Mouse (Mus musculus): ENCODE data around the gene Gm40193. TPM values are rescaled to one million over a fixed set of nuclear protein-coding genes. Genes with fewer than 3 reads are reported as not detected.

The Gm40193 gene
- polyA plus RNA-seq, 1 experiment from 2014 or later = not detected

DNA sequence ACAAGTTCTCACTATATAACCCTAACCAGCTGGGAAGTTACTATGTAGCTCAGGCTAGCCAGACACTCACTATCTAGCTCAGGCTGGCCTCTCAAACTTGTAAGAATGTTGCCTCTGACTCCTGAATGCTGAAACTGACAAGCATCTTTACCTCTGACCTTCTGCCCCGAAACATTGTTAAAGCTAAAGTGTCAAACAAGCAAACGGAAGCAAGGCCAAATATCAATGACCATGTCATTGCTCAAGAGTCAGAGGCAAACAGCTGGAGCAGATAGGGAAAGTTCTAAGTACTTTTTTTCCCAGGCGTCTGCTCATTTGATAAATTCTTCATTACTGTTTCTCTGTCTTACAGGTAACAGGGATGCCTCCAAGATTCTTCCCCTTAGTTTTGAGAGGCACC is 30.7 kb downstream of the Gm40193 start:
- H3K27ac ChIP-seq = no peak overlapping the region
- 0 out of 2 replicates have a peak, but pooled peaks cover 10% of the 10 kb centered on the region for H3K27me3 ChIP-seq
- no peak overlapping the region for H3K9ac ChIP-seq
- no peaks in the 10 kb centered on the region for H3K36me3 ChIP-seq
- no peaks in the 10 kb centered on the region for H3K9me3 ChIP-seq (replicated peaks)
- H3K4me3 ChIP-seq = no peak overlapping the region
- no peak overlapping the region for H3K4me2 ChIP-seq
- WGBS = 62% methylated on average over 3 of the region's 3 CpGs
- no peak for ATAC-seq (replicated peaks; ENCODE audit: insufficient number of reproducible peaks, insufficient read depth, low FRiP score, low read depth)
- H3K4me1 ChIP-seq (replicated peaks) = no peaks in the 10 kb centered on the region

DNA sequence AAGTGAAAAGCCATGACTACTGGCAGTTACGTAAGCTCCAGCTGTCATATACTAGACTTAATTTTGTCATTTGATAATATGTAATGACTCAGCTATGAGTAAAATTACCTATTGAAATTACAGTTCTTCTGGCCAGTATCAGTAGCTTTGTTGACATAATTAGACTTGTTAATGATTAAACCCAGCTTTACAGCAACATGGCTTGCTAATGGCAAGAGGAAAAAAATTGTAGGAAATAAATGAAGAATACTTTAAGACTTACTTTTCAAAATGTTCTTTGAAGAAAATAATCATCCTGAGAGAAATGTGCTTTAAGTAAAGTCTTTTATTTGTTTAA is 32.3 kb downstream of the Gm40193 start:
- no peaks in the 10 kb centered on the region for H3K9me3 ChIP-seq (replicated peaks)
- no peak overlapping the region for H3K4me3 ChIP-seq
- no peak overlapping the region for H3K27ac ChIP-seq
- no peaks in the 10 kb centered on the region for H3K36me3 ChIP-seq
- no peak overlapping the region for H3K4me2 ChIP-seq
- 0 out of 2 replicates have a peak, but pooled peaks cover 9% of the 10 kb centered on the region for H3K27me3 ChIP-seq
- H3K4me1 ChIP-seq (replicated peaks) = no peaks in the 10 kb centered on the region
- no peak overlapping the region for H3K9ac ChIP-seq
- 81% methylated on average over 1 of the region's 1 CpGs for WGBS
- ATAC-seq (replicated peaks; ENCODE audit: insufficient number of reproducible peaks, insufficient read depth, low FRiP score, low read depth) = no peak

DNA sequence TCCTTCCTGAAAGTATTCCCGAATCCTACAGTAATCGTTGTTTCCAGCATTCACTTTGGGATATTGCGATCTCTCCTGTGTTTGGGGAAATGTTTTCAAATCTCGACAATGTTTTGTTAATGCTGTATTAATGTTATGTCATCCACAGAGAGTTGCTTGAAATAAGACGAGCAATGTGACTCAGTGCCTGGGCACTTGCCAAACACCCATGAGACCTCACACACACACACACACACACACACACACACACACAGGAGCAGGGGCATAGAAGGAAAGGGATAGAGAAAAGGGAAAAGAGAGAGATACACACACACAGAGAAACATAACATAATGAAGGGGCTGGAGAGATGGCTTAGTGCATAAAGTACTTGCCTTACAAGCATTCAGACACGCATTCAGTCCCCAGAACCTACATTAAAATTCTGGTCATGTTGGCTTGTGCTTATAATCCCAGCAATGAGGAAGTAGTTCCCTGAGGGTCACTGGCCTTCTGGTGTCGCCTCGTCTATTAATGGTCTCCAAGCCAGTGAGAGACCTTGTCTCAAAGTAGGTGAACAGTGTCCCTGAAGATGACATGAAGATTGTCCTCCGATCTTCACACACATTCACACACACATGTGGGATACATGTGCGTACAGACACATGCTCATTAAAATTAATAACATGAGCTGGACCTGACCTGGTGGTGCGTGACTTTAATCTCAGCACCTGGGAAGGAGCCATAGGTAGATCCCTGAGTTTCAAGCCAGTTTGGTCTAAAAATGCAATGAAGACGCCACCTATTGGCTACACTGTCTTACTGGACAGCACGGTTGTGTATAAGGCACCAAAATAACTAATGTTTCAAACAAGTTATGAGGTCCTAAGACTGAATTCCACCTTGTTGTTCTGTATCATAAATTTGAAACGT is 32.9 kb downstream of the Gm40193 start:
- H3K36me3 ChIP-seq = no peaks in the 10 kb centered on the region
- H3K27ac ChIP-seq = no peak overlapping the region
- no peak overlapping the region for H3K4me2 ChIP-seq
- WGBS = 66% methylated on average over 14 of the region's 14 CpGs
- H3K27me3 ChIP-seq = 0 out of 2 replicates have a peak, but pooled peaks cover 5% of the 10 kb centered on the region
- no peak for ATAC-seq (replicated peaks; ENCODE audit: insufficient number of reproducible peaks, insufficient read depth, low FRiP score, low read depth)
- no peaks in the 10 kb centered on the region for H3K9me3 ChIP-seq (replicated peaks)
- no peak overlapping the region for H3K9ac ChIP-seq
- no peaks in the 10 kb centered on the region for H3K4me1 ChIP-seq (replicated peaks)
- no peak overlapping the region for H3K4me3 ChIP-seq

DNA sequence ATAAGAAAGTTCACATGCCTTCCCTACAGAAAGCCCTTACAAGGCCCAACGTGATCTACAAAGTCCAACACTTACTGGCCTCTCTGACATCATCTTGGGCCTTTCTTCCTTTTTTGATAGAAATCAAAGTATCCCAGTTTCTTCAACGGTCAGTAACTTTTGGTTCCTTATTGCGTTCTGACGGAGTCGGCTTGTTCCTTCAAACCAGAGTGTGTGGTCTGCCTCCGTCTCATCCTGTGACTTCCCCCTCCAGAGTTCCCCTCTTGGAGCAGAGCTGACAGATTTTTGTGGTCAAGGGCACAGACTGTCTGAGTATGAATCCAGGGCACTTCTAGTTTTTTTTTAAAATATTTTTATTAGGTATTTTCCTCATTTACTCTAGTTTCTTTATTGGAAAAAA is 43.1 kb downstream of the Gm40193 start:
- no peak for ATAC-seq (replicated peaks; ENCODE audit: insufficient number of reproducible peaks, insufficient read depth, low FRiP score, low read depth)
- Histone ChIP-seq H3K27ac (no peak overlapping the region), H3K4me1 (replicated peaks) (no peaks in the 10 kb centered on the region), H3K27me3 (no peaks in the 10 kb centered on the region), H3K4me2 (no peak overlapping the region), H3K9ac (no peak overlapping the region), H3K9me3 (replicated peaks) (no peaks in the 10 kb centered on the region), H3K36me3 (no peaks in the 10 kb centered on the region), H3K4me3 (no peak overlapping the region)
- WGBS = 70% methylated on average over 6 of the region's 6 CpGs

DNA sequence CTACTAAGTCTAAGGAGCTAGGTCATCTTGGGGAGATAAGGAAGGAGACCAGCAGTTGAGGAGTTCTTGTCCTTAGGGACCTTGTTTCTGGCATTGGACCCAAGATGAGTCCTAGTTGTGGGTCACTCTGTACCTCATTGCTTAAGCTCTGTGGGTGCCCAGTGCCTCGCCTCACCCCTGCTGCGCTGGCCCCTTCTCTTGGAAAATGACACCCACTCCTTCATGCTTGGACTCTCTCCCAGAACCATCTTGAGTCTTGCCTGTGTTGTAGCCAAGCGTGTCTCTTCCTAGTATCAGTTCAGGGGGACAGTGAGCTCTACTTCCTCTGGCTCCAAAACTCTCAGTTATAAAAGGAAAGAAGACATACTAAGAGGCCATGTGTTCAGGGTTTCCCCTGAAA is 43.6 kb downstream of the Gm40193 start:
- Histone ChIP-seq H3K9me3 (replicated peaks) (no peaks in the 10 kb centered on the region), H3K4me1 (replicated peaks) (no peaks in the 10 kb centered on the region), H3K36me3 (no peaks in the 10 kb centered on the region), H3K4me2 (no peak overlapping the region), H3K27me3 (no peaks in the 10 kb centered on the region), H3K4me3 (no peak overlapping the region), H3K27ac (no peak overlapping the region), H3K9ac (no peak overlapping the region)
- 68% methylated on average over 3 of the region's 3 CpGs for WGBS
- no peak for ATAC-seq (replicated peaks; ENCODE audit: insufficient number of reproducible peaks, insufficient read depth, low FRiP score, low read depth)

DNA sequence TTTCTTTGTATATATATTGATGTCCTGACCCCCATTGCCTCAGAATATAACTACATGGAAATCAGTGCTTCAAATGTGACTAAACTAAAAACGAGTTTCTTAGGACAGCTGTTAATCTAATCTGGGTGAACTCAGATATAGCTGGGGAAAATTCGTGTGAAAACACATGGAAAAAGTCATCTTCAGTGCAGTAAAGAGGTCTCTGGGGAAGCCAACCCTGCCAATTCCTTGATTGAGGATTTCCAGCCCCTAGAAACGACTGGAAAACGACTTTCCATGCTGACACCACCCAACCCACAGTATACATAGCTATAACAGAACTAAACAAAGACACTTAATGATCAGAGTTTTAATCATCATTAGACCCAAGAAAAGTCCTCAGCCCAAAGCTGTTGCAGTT is 44.9 kb downstream of the Gm40193 start:
- no peaks in the 10 kb centered on the region for H3K27me3 ChIP-seq
- no peaks in the 10 kb centered on the region for H3K4me1 ChIP-seq (replicated peaks)
- H3K9ac ChIP-seq = no peak overlapping the region
- H3K4me3 ChIP-seq = no peak overlapping the region
- no peak overlapping the region for H3K4me2 ChIP-seq
- no peaks in the 10 kb centered on the region for H3K9me3 ChIP-seq (replicated peaks)
- H3K36me3 ChIP-seq = no peaks in the 10 kb centered on the region
- no peak overlapping the region for H3K27ac ChIP-seq
- ATAC-seq (replicated peaks; ENCODE audit: insufficient number of reproducible peaks, insufficient read depth, low FRiP score, low read depth) = no peak
- 28% methylated on average over 4 of the region's 4 CpGs for WGBS

- no peak for ATAC-seq (replicated peaks; ENCODE audit: insufficient number of reproducible peaks, insufficient read depth, low FRiP score, low read depth)
- no peaks in the 10 kb centered on the region for H3K9me3 ChIP-seq (replicated peaks)
- H3K27me3 ChIP-seq = no peaks in the 10 kb centered on the region
- H3K4me3 ChIP-seq = no peak overlapping the region
- WGBS = 51% methylated on average over 2 of the region's 2 CpGs
- H3K36me3 ChIP-seq = no peaks in the 10 kb centered on the region
- no peak overlapping the region for H3K4me2 ChIP-seq
- H3K4me1 ChIP-seq (replicated peaks) = no peaks in the 10 kb centered on the region
- no peak overlapping the region for H3K9ac ChIP-seq
- H3K27ac ChIP-seq = no peak overlapping the region
Observed at GRCm38 (mm10) chr11:70485498-70485897, 47.2 kb downstream of the Gm40193 start.

Other genes starting within 250 kb of the Gm40193 start
- 0.45 and 2.8 TPM in 2 replicates for gene Alox12e, start 210.3 kb downstream of the Gm40193 start, polyA plus RNA-seq (2015; fragmentation: Nextera tagmentation; extraction: Ambion mirVana)
- gene Alox15, start 180.9 kb downstream of the Gm40193 start, polyA plus RNA-seq (2015; fragmentation: Nextera tagmentation; extraction: Ambion mirVana) = 0.23 and 0.58 TPM in 2 replicates
- gene Pelp1, start 122.9 kb downstream of the Gm40193 start, polyA plus RNA-seq (2015; fragmentation: Nextera tagmentation; extraction: Ambion mirVana) = 17.6 and 24.3 TPM in 2 replicates
- gene Arrb2, start 100.3 kb downstream of the Gm40193 start, polyA plus RNA-seq (2015; fragmentation: Nextera tagmentation; extraction: Ambion mirVana) = 11.4 and 14.7 TPM in 2 replicates
- gene Med11, start 81.0 kb downstream of the Gm40193 start, polyA plus RNA-seq (2015; fragmentation: Nextera tagmentation; extraction: Ambion mirVana) = 19.5 and 24.2 TPM in 2 replicates
- 1.5 and 1.8 TPM in 2 replicates for gene Zmynd15, start 73.5 kb downstream of the Gm40193 start, polyA plus RNA-seq (2015; fragmentation: Nextera tagmentation; extraction: Ambion mirVana)
- 9.0 and 10.2 TPM in 2 replicates for gene Cxcl16, start 73.0 kb downstream of the Gm40193 start, polyA plus RNA-seq (2015; fragmentation: Nextera tagmentation; extraction: Ambion mirVana)
- 4.9 and 5.4 TPM in 2 replicates for gene Tm4sf5, start 27.7 kb downstream of the Gm40193 start, polyA plus RNA-seq (2015; fragmentation: Nextera tagmentation; extraction: Ambion mirVana)
- 0.19 and 0.37 TPM in 2 replicates for gene Vmo1, start 18.3 kb downstream of the Gm40193 start, polyA plus RNA-seq (2015; fragmentation: Nextera tagmentation; extraction: Ambion mirVana)
- 0.42 TPM in 1 of 2 replicates, not detected in the other for gene Gltpd2, start 13.7 kb downstream of the Gm40193 start, polyA plus RNA-seq (2015; fragmentation: Nextera tagmentation; extraction: Ambion mirVana)
- gene Psmb6, start 7.6 kb downstream of the Gm40193 start, polyA plus RNA-seq (2015; fragmentation: Nextera tagmentation; extraction: Ambion mirVana) = 509 and 590 TPM in 2 replicates
- 10.4 and 11.7 TPM in 2 replicates for gene Pld2, start 7.1 kb upstream of the Gm40193 start, polyA plus RNA-seq (2015; fragmentation: Nextera tagmentation; extraction: Ambion mirVana)
- 8.1 and 11.8 TPM in 2 replicates for gene Mink1, start 29.9 kb upstream of the Gm40193 start, polyA plus RNA-seq (2015; fragmentation: Nextera tagmentation; extraction: Ambion mirVana)
- not detected in 2 replicates for gene 4930544D05Rik, start 82.9 kb upstream of the Gm40193 start, polyA plus RNA-seq (2015; fragmentation: Nextera tagmentation; extraction: Ambion mirVana)
- gene Chrne, start 86.3 kb upstream of the Gm40193 start, polyA plus RNA-seq (2015; fragmentation: Nextera tagmentation; extraction: Ambion mirVana) = 0.30 TPM in 1 of 2 replicates, not detected in the other
- gene Gp1ba, start 106.2 kb upstream of the Gm40193 start, polyA plus RNA-seq (2015; fragmentation: Nextera tagmentation; extraction: Ambion mirVana) = 0.62 and 0.67 TPM in 2 replicates
- gene Rnf167, start 114.3 kb upstream of the Gm40193 start, polyA plus RNA-seq (2015; fragmentation: Nextera tagmentation; extraction: Ambion mirVana) = 75.1 and 81.2 TPM in 2 replicates
- 279 TPM in 2 replicates for gene Slc25a11, start 114.5 kb upstream of the Gm40193 start, polyA plus RNA-seq (2015; fragmentation: Nextera tagmentation; extraction: Ambion mirVana)
- 1,318 and 1,359 TPM in 2 replicates for gene Pfn1, start 121.7 kb upstream of the Gm40193 start, polyA plus RNA-seq (2015; fragmentation: Nextera tagmentation; extraction: Ambion mirVana)
- 389 and 492 TPM in 2 replicates for gene Eno3, start 124.3 kb upstream of the Gm40193 start, polyA plus RNA-seq (2015; fragmentation: Nextera tagmentation; extraction: Ambion mirVana)
- gene Spag7, start 136.5 kb upstream of the Gm40193 start, polyA plus RNA-seq (2015; fragmentation: Nextera tagmentation; extraction: Ambion mirVana) = 168 and 186 TPM in 2 replicates
- gene Camta2, start 155.2 kb upstream of the Gm40193 start, polyA plus RNA-seq (2015; fragmentation: Nextera tagmentation; extraction: Ambion mirVana) = 11.3 and 16.0 TPM in 2 replicates
- gene Inca1, start 167.2 kb upstream of the Gm40193 start, polyA plus RNA-seq (2015; fragmentation: Nextera tagmentation; extraction: Ambion mirVana) = 1.4 and 2.2 TPM in 2 replicates
- 5.3 and 5.5 TPM in 2 replicates for gene Kif1c, start 167.6 kb upstream of the Gm40193 start, polyA plus RNA-seq (2015; fragmentation: Nextera tagmentation; extraction: Ambion mirVana)
- 8.4 and 9.3 TPM in 2 replicates for gene Zfp3, start 231.3 kb upstream of the Gm40193 start, polyA plus RNA-seq (2015; fragmentation: Nextera tagmentation; extraction: Ambion mirVana)

Measured in heart, embryonic 15.5 days (tissue).